Mouse (Mus musculus) retina, postnatal 7 days (tissue): Measurements from ENCODE around the gene Gpr108.

Source experiments
- DNase-seq: peaks from one replicate; pipeline ENCODE4 v3.0.0-alpha.2; 2012; ENCODE audit warnings: low read depth, low spot score

Gene Gpr108

GRCm38 (mm10) chr17:57245311-57245929 is 2.8 kb downstream of the Gpr108 start:
- no peak for DNase-seq

- DNase-seq, result no peak
Observed at GRCm38 (mm10) chr17:57243650-57244370, 4.4 kb downstream of the Gpr108 start.

- no peak for DNase-seq
Observed at GRCm38 (mm10) chr17:57237181-57237580, 11.1 kb downstream of the Gpr108 start.

GRCm38 (mm10) chr17:57235803-57236202 is 12.4 kb downstream of the Gpr108 start:
- DNase-seq, result no peak

GRCm38 (mm10) chr17:57234254-57234928 is 13.9 kb downstream of the Gpr108 start:
- no peak for DNase-seq

- DNase-seq, result no peak
Observed at GRCm38 (mm10) chr17:57233038-57233437, 15.2 kb downstream of the Gpr108 start.

- DNase-seq, result no peak
Observed at GRCm38 (mm10) chr17:57232200-57232599, 16.0 kb downstream of the Gpr108 start.

GRCm38 (mm10) chr17:57231321-57231771 is 16.9 kb downstream of the Gpr108 start:
- no peak for DNase-seq

GRCm38 (mm10) chr17:57230728-57231125 is 17.5 kb downstream of the Gpr108 start:
- no peak for DNase-seq

GRCm38 (mm10) chr17:57229851-57230727 is 18.2 kb downstream of the Gpr108 start:
- DNase-seq, result no peak

GRCm38 (mm10) chr17:57228873-57229272 is 19.4 kb downstream of the Gpr108 start:
- DNase-seq, result no peak

- no peak for DNase-seq
Observed at GRCm38 (mm10) chr17:57228014-57228413, 20.2 kb downstream of the Gpr108 start, which contains the start of gene C3. Gene C3, minus strand, starts transcription at chr17:57228136.

GRCm38 (mm10) chr17:57227468-57227867 is 20.8 kb downstream of the Gpr108 start:
- no peak for DNase-seq

- no peak for DNase-seq
Observed at GRCm38 (mm10) chr17:57223313-57223712, 24.9 kb downstream of the Gpr108 start.

- DNase-seq, result no peak
Observed at GRCm38 (mm10) chr17:57221911-57222310, 26.3 kb downstream of the Gpr108 start.

- peak; percentile 16 for DNase-seq
Observed at GRCm38 (mm10) chr17:57219884-57220207, 28.4 kb downstream of the Gpr108 start.

- DNase-seq, result peak; percentile 24
Observed at GRCm38 (mm10) chr17:57219167-57219883, 28.9 kb downstream of the Gpr108 start.

GRCm38 (mm10) chr17:57218335-57218900 is 29.8 kb downstream of the Gpr108 start:
- no peak for DNase-seq

- peak; percentile 72 for DNase-seq
Observed at GRCm38 (mm10) chr17:57214676-57215387, 33.4 kb downstream of the Gpr108 start.

- DNase-seq, result no peak
Observed at GRCm38 (mm10) chr17:57211501-57211900, 36.7 kb downstream of the Gpr108 start.
